Mouse (Mus musculus): ENCODE data around the gene Aipl1. TPM values are rescaled to one million over a fixed set of nuclear protein-coding genes. Genes with fewer than 3 reads are reported as not detected.

The Aipl1 gene
- total and polyA plus RNA-seq, 3 experiments: 0.71 to 0.93 (median 0.81) TPM

DNA sequence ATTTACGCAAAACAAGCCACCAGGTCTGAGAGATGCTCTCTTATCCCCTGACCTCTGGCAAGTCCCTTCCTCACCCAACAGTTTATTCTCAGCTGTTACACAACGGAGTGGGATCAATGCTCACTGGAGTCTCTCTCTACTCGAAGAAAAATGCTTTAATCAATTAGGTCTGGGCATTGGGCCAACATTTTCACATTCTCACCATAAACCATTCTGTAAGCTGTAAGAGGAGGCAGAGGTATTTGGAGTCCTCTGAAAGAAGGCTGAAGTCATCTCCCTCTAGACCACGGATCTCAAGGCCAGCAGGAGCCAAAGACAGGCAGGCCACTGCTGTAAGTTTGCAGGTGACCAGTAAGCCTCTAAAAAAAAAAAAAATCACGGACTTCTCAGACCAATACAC lies 26.9 kb downstream of the Aipl1 start:
- Histone ChIP-seq H3K4me3 (replicated peaks in 1 of 3; ENCODE audit: low read depth in 2 of 3, low read length in 2 of 3, poor library complexity in 1 of 3) (no peak overlapping the region), H3K79me2 (replicated peaks; ENCODE audit: control insufficient read depth, extremely low read depth, insufficient read depth, poor library complexity, severe bottlenecking) (no peaks in the 10 kb centered on the region), H3K4me2 (ENCODE audit: insufficient read depth, low read depth, poor library complexity, severe bottlenecking) (no peak overlapping the region), H3K27me3 (replicated peaks) (no peaks in the 10 kb centered on the region), H3K36me3 (replicated peaks in 1 of 2; ENCODE audit: control insufficient read depth in 1 of 2, insufficient read depth in 1 of 2, low read length in 1 of 2) (peaks cover 0 to 2% of the 10 kb centered on the region in 2 experiments), H3K9me3 (replicated peaks; ENCODE audit: low read length) (no peaks in the 10 kb centered on the region), H3K4me1 (ENCODE audit: control insufficient read depth in 1 of 2, insufficient read depth in 2 of 2) (peaks cover 5 to 40% of the 10 kb centered on the region in 2 experiments; a peak in 3 of 4 replicates), H3K9ac (ENCODE audit: insufficient read depth, low read depth) (no peak overlapping the region), H3K27ac (ENCODE audit: insufficient read depth, low read depth) (no peak overlapping the region)
- no peak for DNase-seq (ENCODE audit: extremely low read depth)
- TF ChIP-seq USF1 (IDR thresholded peaks at IDR 0.05; ENCODE audit: low read depth, low read length) (no peak), KAT2A (IDR thresholded peaks at IDR 0.05; ENCODE audit: insufficient replicate concordance, low read length) (no peak), TBP (conservative IDR thresholded peaks at IDR 0.05; ENCODE audit: low read depth, low read length) (no peak), ZC3H11A (IDR thresholded peaks at IDR 0.05; ENCODE audit: low read depth, low read length) (no peak), CHD2 (IDR thresholded peaks at IDR 0.05; ENCODE audit: low read length) (no peak), UBTF (IDR thresholded peaks at IDR 0.05; ENCODE audit: low read depth, low read length) (no peak)
- in situ Hi-C loops (cut with MboI; ENCODE audit: low pct_ligation_motif_present, low pct_unique_long_range_greater_than_20kb, low sequenced_read_pairs): no loop called here
- dilution Hi-C loops (cut with MboI; ENCODE audit: extremely low pct_ligation_motif_present, extremely low pct_unique_long_range_greater_than_20kb, low sequenced_read_pairs): no loop called here

DNA sequence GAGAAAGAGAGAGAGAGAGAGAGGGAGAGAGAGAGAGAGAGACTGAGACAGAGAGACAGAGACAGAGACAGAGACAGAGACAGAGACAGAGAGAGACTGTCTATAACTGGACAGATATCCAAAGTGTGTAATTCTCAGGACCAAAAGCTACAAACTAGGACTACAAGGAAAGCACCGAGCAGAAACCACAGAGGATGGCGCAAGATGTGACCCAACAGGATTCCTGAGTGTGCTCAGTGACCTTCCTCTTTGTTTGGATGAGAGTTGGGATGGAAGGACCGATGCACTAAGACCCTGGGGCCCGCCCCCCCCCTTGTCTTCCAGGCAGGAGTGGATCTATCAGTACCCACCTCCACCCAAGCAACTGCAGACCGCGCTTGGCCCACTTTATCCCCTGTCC lies 31.8 kb downstream of the Aipl1 start:
- H3K9ac ChIP-seq (ENCODE audit: insufficient read depth, low read depth): no peak overlapping the region
- in situ Hi-C loops (cut with MboI; ENCODE audit: low pct_ligation_motif_present, low pct_unique_long_range_greater_than_20kb, low sequenced_read_pairs) (no loop called here), dilution Hi-C loops (cut with MboI; ENCODE audit: extremely low pct_ligation_motif_present, extremely low pct_unique_long_range_greater_than_20kb, low sequenced_read_pairs) (no loop called here)
- H3K27ac ChIP-seq (ENCODE audit: insufficient read depth, low read depth): no peak overlapping the region
- no peaks in the 10 kb centered on the region for H3K27me3 ChIP-seq (replicated peaks)
- no peak overlapping the region for H3K4me3 ChIP-seq (replicated peaks in 1 of 3; ENCODE audit: low read depth in 2 of 3, low read length in 2 of 3, poor library complexity in 1 of 3)
- no peaks in the 10 kb centered on the region for H3K79me2 ChIP-seq (replicated peaks; ENCODE audit: control insufficient read depth, extremely low read depth, insufficient read depth, poor library complexity, severe bottlenecking)
- peaks cover 0 to 2% of the 10 kb centered on the region in 2 experiments for H3K36me3 ChIP-seq (replicated peaks in 1 of 2; ENCODE audit: control insufficient read depth in 1 of 2, insufficient read depth in 1 of 2, low read length in 1 of 2)
- TF ChIP-seq MYC (IDR thresholded peaks at IDR 0.05; ENCODE audit: low read depth, low read length) (no peak), CHD1 (IDR thresholded peaks at IDR 0.05; ENCODE audit: low read depth, low read length) (no peak), PAX5 (IDR thresholded peaks at IDR 0.05; ENCODE audit: low read length) (no peak), USF1 (IDR thresholded peaks at IDR 0.05; ENCODE audit: low read depth, low read length) (no peak), MXI1 (IDR thresholded peaks at IDR 0.05; ENCODE audit: low read depth, low read length) (no peak), IRF4 (IDR thresholded peaks at IDR 0.05; ENCODE audit: low read depth, low read length) (no peak), POLR2AphosphoS2 (IDR thresholded peaks at IDR 0.05; ENCODE audit: low read depth, low read length) (no peak), E2F4 (IDR thresholded peaks at IDR 0.05; ENCODE audit: insufficient replicate concordance, low read depth, low read length) (no peak), NRF1 (IDR thresholded peaks at IDR 0.05; ENCODE audit: low read depth, low read length) (no peak), TCF12 (IDR thresholded peaks at IDR 0.05; ENCODE audit: low read depth, low read length) (no peak), HCFC1 (IDR thresholded peaks at IDR 0.05; ENCODE audit: low read depth, low read length) (no peak), SIN3A (IDR thresholded peaks at IDR 0.05; ENCODE audit: low read length) (no peak), BHLHE40 (IDR thresholded peaks at IDR 0.05; ENCODE audit: low read depth, low read length) (no peak), CTCF (conservative IDR thresholded peaks at IDR 0.05 in 1 of 2, IDR thresholded peaks at IDR 0.05 in 1 of 2; ENCODE audit: low read depth in 2 of 2, low read length in 2 of 2) (no peak), GABPA (IDR thresholded peaks at IDR 0.05; ENCODE audit: insufficient replicate concordance, low read depth, low read length) (no peak), RAD21 (IDR thresholded peaks at IDR 0.05; ENCODE audit: low read depth, low read length) (no peak), SMC3 (IDR thresholded peaks at IDR 0.05; ENCODE audit: low read depth, low read length) (no peak)
- no peak overlapping the region for H3K4me2 ChIP-seq (ENCODE audit: insufficient read depth, low read depth, poor library complexity, severe bottlenecking)
- H3K9me3 ChIP-seq (replicated peaks; ENCODE audit: low read length): no peaks in the 10 kb centered on the region
- no peak for DNase-seq (ENCODE audit: extremely low read depth)
- peaks cover 6 to 47% of the 10 kb centered on the region in 2 experiments for H3K4me1 ChIP-seq (ENCODE audit: control insufficient read depth in 1 of 2, insufficient read depth in 2 of 2)

Measured in CH12.LX (cell line).